Mouse (Mus musculus): ENCODE measurements at regions not wholly inside any gene's neighbourhood (a gene's known extent, or its start where the extent isn't known, plus 50 kb on each side); places are given as distances from the start of the nearest gene placed in this dataset.

GRCm38 (mm10) chr4:110038696-110039095 is 60.8 kb downstream of the Dmrta2 start:
- Histone ChIP-seq H3K4me1 (replicated peaks) (no peaks in the 10 kb centered on the region), H3K36me3 (no peaks in the 10 kb centered on the region), H3K27me3 (ENCODE audit: insufficient read depth, poor library complexity, severe bottlenecking) (no peaks in the 10 kb centered on the region), H3K27ac (no peak overlapping the region), H3K4me3 (no peak overlapping the region), H3K9me3 (no peaks in the 10 kb centered on the region)
- DNase-seq (ENCODE audit: low spot score), result no peak
- WGBS, result 70% methylated on average over 5 of the region's 5 CpGs

- H3K4me3 ChIP-seq, result no peak overlapping the region
- no peaks in the 10 kb centered on the region for H3K27me3 ChIP-seq (ENCODE audit: insufficient read depth, poor library complexity, severe bottlenecking)
- no peaks in the 10 kb centered on the region for H3K9me3 ChIP-seq
- no peak overlapping the region for H3K27ac ChIP-seq
- no peaks in the 10 kb centered on the region for H3K4me1 ChIP-seq (replicated peaks)
- DNase-seq (ENCODE audit: low spot score), result no peak
- WGBS, result 88% methylated on average over 17 of the region's 17 CpGs
- H3K36me3 ChIP-seq, result no peaks in the 10 kb centered on the region
Measured at GRCm38 (mm10) chr4:110044851-110045618, 67.2 kb downstream of the Dmrta2 start.

GRCm38 (mm10) chr4:110045651-110046269 is 67.9 kb downstream of the Dmrta2 start:
- 80% methylated on average over 12 of the region's 12 CpGs for WGBS
- no peaks in the 10 kb centered on the region for H3K27me3 ChIP-seq (ENCODE audit: insufficient read depth, poor library complexity, severe bottlenecking)
- peaks cover 5% of the 10 kb centered on the region for H3K4me1 ChIP-seq (replicated peaks)

GRCm38 (mm10) chr4:110046270-110046651 is 68.4 kb downstream of the Dmrta2 start:
- Histone ChIP-seq H3K4me3 (no peak overlapping the region), H3K27ac (no peak overlapping the region), H3K4me1 (replicated peaks) (peaks cover 10% of the 10 kb centered on the region), H3K36me3 (no peaks in the 10 kb centered on the region), H3K27me3 (ENCODE audit: insufficient read depth, poor library complexity, severe bottlenecking) (no peaks in the 10 kb centered on the region), H3K9me3 (no peaks in the 10 kb centered on the region)
- no peak for DNase-seq (ENCODE audit: low spot score)
- WGBS, result 94% methylated on average over 11 of the region's 11 CpGs

More at GRCm38 (mm10) chr4:110045651-110046269, 67.9 kb downstream of the Dmrta2 start:
- Histone ChIP-seq H3K27ac (no peak overlapping the region), H3K9me3 (no peaks in the 10 kb centered on the region), H3K36me3 (no peaks in the 10 kb centered on the region), H3K4me3 (no peak overlapping the region)
- DNase-seq (ENCODE audit: low spot score), result no peak

GRCm38 (mm10) chr4:110050393-110051280 is 72.8 kb downstream of the Dmrta2 start:
- H3K27me3 ChIP-seq (ENCODE audit: insufficient read depth, poor library complexity, severe bottlenecking), result peaks cover 9% of the 10 kb centered on the region; the same call in 1 of the 2 replicates
- H3K4me3 ChIP-seq, result peak overlapping the region; percentile 55
- DNase-seq (ENCODE audit: low spot score), result peak; percentile 94
- 4% methylated on average over 40 of the region's 40 CpGs for WGBS
- no peaks in the 10 kb centered on the region for H3K9me3 ChIP-seq
- H3K27ac ChIP-seq, result peak overlapping the region; percentile 84
- H3K36me3 ChIP-seq, result no peaks in the 10 kb centered on the region
- peaks cover 17% of the 10 kb centered on the region for H3K4me1 ChIP-seq (replicated peaks)

- WGBS, result 16% methylated on average over 12 of the region's 12 CpGs
- no peak for DNase-seq (ENCODE audit: low spot score)
- no peaks in the 10 kb centered on the region for H3K9me3 ChIP-seq
- H3K4me3 ChIP-seq, result peak overlapping the region; percentile 55
- peaks cover 17% of the 10 kb centered on the region for H3K4me1 ChIP-seq (replicated peaks)
- H3K27me3 ChIP-seq (ENCODE audit: insufficient read depth, poor library complexity, severe bottlenecking), result peaks cover 9% of the 10 kb centered on the region; the same call in 1 of the 2 replicates
- no peaks in the 10 kb centered on the region for H3K36me3 ChIP-seq
- H3K27ac ChIP-seq, result peak overlapping the region; percentile 84
Measured at GRCm38 (mm10) chr4:110051281-110051665, 73.4 kb downstream of the Dmrta2 start.

DNA sequence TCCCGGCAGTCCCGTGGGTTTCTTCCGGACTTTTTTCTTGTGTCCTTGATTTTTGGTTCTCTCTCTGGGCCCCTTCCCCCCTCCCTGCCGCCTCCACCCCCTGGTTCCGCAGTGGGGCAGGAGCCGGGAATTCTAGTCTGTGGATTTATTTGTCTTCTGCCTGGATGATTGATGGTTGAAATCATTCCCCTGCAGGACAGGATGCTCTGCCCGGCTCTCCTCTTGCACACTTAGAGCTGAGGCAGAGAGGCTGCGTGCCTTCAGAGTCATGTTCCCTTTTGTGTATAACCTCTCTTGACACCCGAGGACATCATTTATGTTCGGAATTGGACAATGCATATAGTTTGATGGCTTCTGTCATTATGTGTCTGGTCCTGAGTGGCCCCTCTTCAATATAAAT is 74.0 kb downstream of the Dmrta2 start:
- Histone ChIP-seq H3K27ac (peak overlapping the region; percentile 53; the same call in 1 of the 2 replicates), H3K36me3 (no peaks in the 10 kb centered on the region), H3K27me3 (ENCODE audit: insufficient read depth, poor library complexity, severe bottlenecking) (peaks cover 9% of the 10 kb centered on the region; the same call in 1 of the 2 replicates), H3K4me1 (replicated peaks) (peaks cover 17% of the 10 kb centered on the region), H3K9me3 (no peaks in the 10 kb centered on the region), H3K4me3 (no peak overlapping the region)
- WGBS, result 38% methylated on average over 10 of the region's 10 CpGs
- DNase-seq (ENCODE audit: low spot score), result peak; percentile 19

- H3K9me3 ChIP-seq, result no peaks in the 10 kb centered on the region
- peaks cover 17% of the 10 kb centered on the region for H3K4me1 ChIP-seq (replicated peaks)
- peak; percentile 7 for DNase-seq (ENCODE audit: low spot score)
- no peaks in the 10 kb centered on the region for H3K36me3 ChIP-seq
- WGBS, result 91% methylated on average over 4 of the region's 4 CpGs
- H3K27me3 ChIP-seq (ENCODE audit: insufficient read depth, poor library complexity, severe bottlenecking), result peaks cover 9% of the 10 kb centered on the region; the same call in 1 of the 2 replicates
- H3K27ac ChIP-seq, result 0 out of 2 replicates have a peak overlapping the region, but pooled peaks have one; percentile 23
- H3K4me3 ChIP-seq, result no peak overlapping the region
Measured at GRCm38 (mm10) chr4:110052998-110053397, 75.1 kb downstream of the Dmrta2 start.

- WGBS, result 81% methylated on average over 3 of the region's 3 CpGs
Measured at GRCm38 (mm10) chr4:110073836-110074235, 96.0 kb downstream of the Dmrta2 start.

GRCm38 (mm10) chr4:110083371-110083770 is 105.5 kb downstream of the Dmrta2 start:
- no peak overlapping the region for H3K27ac ChIP-seq
- H3K4me3 ChIP-seq, result no peak overlapping the region
- no peak for DNase-seq (ENCODE audit: low spot score)
- H3K27me3 ChIP-seq (ENCODE audit: insufficient read depth, poor library complexity, severe bottlenecking), result no peaks in the 10 kb centered on the region
- H3K36me3 ChIP-seq, result no peaks in the 10 kb centered on the region
- H3K9me3 ChIP-seq, result no peaks in the 10 kb centered on the region
- peaks cover 5% of the 10 kb centered on the region; the same call in 1 of the 2 replicates for H3K4me1 ChIP-seq (replicated peaks)

More at GRCm38 (mm10) chr4:110073836-110074235, 96.0 kb downstream of the Dmrta2 start:
- no peak overlapping the region for H3K4me3 ChIP-seq
- no peaks in the 10 kb centered on the region for H3K4me1 ChIP-seq (replicated peaks)
- no peak overlapping the region for H3K27ac ChIP-seq
- no peaks in the 10 kb centered on the region for H3K27me3 ChIP-seq (ENCODE audit: insufficient read depth, poor library complexity, severe bottlenecking)
- H3K36me3 ChIP-seq, result no peaks in the 10 kb centered on the region
- H3K9me3 ChIP-seq, result no peaks in the 10 kb centered on the region
- DNase-seq (ENCODE audit: low spot score), result no peak

DNA sequence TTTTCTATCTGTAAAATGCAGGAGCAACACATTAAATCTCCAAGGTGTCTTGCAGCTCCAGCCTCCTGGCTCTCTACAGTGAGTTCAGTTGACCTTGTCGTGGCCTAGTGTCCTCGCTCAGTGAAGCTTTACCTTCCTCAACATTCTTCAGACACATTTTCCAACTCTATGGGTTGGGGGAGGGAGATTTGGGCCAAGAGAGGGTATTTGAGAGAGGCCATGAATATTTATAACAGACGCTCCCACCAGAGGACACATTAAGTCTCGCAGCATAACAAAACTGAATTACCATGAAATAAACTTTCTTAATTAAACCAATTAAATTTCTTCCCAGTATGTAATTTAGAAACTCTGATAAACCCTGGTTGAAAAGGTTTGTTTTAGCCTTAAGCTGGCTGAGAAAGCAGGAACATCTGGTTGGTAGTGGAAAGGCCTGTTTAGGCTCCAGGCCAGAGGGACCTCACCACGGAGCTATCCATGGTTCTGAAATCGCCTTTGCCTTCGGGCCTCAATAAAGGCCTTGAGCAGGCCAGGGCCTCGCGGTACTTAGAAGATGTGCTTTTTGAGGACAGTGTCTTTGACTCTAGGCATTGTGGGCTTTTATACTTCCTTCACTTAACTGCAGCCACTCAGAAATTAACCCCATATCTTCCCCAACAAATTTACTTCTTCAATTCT is 109.9 kb downstream of the Dmrta2 start:
- H3K27ac ChIP-seq, result no peak overlapping the region
- H3K36me3 ChIP-seq, result no peaks in the 10 kb centered on the region
- no peaks in the 10 kb centered on the region for H3K9me3 ChIP-seq
- H3K4me3 ChIP-seq, result no peak overlapping the region
- peak; percentile 62 for DNase-seq (ENCODE audit: low spot score)
- WGBS, result 30% methylated on average over 9 of the region's 9 CpGs
- H3K4me1 ChIP-seq (replicated peaks), result peaks cover 5% of the 10 kb centered on the region; the same call in 1 of the 2 replicates
- no peaks in the 10 kb centered on the region for H3K27me3 ChIP-seq (ENCODE audit: insufficient read depth, poor library complexity, severe bottlenecking)

Data from hindbrain, embryonic 10.5 days (tissue).